7 mouse cellular contexts compared by ENCODE assay signal in the genomic region with DNA sequence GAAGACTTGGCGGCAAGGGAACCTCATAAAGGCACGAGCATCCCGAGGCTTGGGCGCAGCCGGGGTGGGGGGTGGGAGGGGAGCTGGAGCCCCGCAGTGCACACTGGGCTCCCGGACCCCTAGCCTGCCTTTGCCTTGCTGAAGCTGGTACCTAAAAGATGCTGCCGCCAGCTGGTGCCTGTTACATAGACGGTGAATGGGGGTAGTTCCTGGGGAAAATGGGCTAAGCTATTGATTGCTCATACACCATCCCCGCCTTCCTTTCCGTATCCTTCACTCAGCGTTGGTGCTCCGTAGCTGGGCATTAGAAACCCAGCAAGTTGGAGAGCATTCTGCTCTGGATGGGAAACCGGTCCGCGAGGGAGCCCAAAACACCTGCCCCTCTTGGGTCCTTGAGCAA. TPM values are rescaled to one million over a fixed set of nuclear protein-coding genes. Genes with fewer than 3 reads are reported as not detected.
A peak's percentile ranks its signal among the peaks of the same experiment; 100 is the strongest.
DNase-seq lines count a peak whose midpoint lies in the region; ATAC-seq and TF ChIP-seq lines count a peak whose summit lies in the region.

No protein-coding gene starts in this region.

- H3K27ac ChIP-seq in ES-E14 (ENCODE audit: insufficient read depth, low read depth, low read length, poor library complexity, severe bottlenecking) = no peak overlapping the region
- H3K27ac ChIP-seq in hindbrain, embryonic 10.5 days = peak overlapping the region; percentile 18; the same call in 1 of the 2 replicates

- peak; percentile 2; the same call in 1 of the 2 replicates for ATAC-seq in megakaryocyte, adult 5-6 weeks (ENCODE audit: poor library complexity, severe bottlenecking)
- ATAC-seq in erythroblast, adult 5-6 weeks (replicated peaks; ENCODE audit: low FRiP score, poor library complexity, severe bottlenecking) = no peak
- ATAC-seq in frontal cortex, adult (ENCODE audit: low TSS enrichment) = no peak

- H3K4me3 ChIP-seq in E14TG2a.4 (replicated peaks; ENCODE audit: low read length) = peak overlapping the region; percentile 74
- peak overlapping the region; percentile 31 to 59; a peak in 3 of 4 replicates for H3K4me3 ChIP-seq in ES-E14 (ENCODE audit: insufficient read depth in 1 of 2, low read depth in 1 of 2, low read length in 2 of 2, poor library complexity in 1 of 2, severe bottlenecking in 1 of 2)
- peak overlapping the region; percentile 49 for H3K4me3 ChIP-seq in hindbrain, embryonic 10.5 days

- H3K9me3 ChIP-seq in E14TG2a.4 (ENCODE audit: low read length) (no peaks in the 10 kb centered on the region), ES-E14 (ENCODE audit: control insufficient read depth, insufficient read depth, low read depth, low read length) (no peaks in the 10 kb centered on the region)
- no peaks in the 10 kb centered on the region for H3K9me3 ChIP-seq in hindbrain, embryonic 10.5 days

- H3K27me3 ChIP-seq in E14TG2a.4 (ENCODE audit: insufficient read depth, low read length) = peaks cover 91% of the 10 kb centered on the region
- peaks cover 99% of the 10 kb centered on the region for H3K27me3 ChIP-seq in hindbrain, embryonic 10.5 days (ENCODE audit: insufficient read depth, poor library complexity, severe bottlenecking)

- no peak for TF ChIP-seq CTCF in E14TG2a.4 (conservative IDR thresholded peaks at IDR 0.05; ENCODE audit: low read length)

- H3K9ac ChIP-seq in ES-E14 (ENCODE audit: insufficient read depth, low read depth, low read length, poor library complexity, severe bottlenecking) = no peak overlapping the region

- H3K4me1 ChIP-seq in E14TG2a.4 (replicated peaks; ENCODE audit: low read depth, low read length) (peaks cover 51% of the 10 kb centered on the region), ES-E14 (ENCODE audit: control insufficient read depth in 2 of 2, insufficient read depth in 2 of 2, low read length in 2 of 2, poor library complexity in 1 of 2) (peaks cover 0 to 3% of the 10 kb centered on the region in 2 experiments; a peak in 1 of 4 replicates)
- H3K4me1 ChIP-seq in hindbrain, embryonic 10.5 days (replicated peaks) = peaks cover 48% of the 10 kb centered on the region

- WGBS in hindbrain, embryonic 10.5 days = 1% methylated on average over 16 of the region's 16 CpGs

- no peak for DNase-seq in ES-E14 (ENCODE audit: low read depth, low spot score)
- no peak for DNase-seq in hindbrain, embryonic 10.5 days (ENCODE audit: low spot score)
- DNase-seq in layer of hippocampus, postnatal 14 days (ENCODE audit: low spot score in 2 of 2) = no peak

- H3K36me3 ChIP-seq in E14TG2a.4 (ENCODE audit: insufficient read depth, low read length) (no peaks in the 10 kb centered on the region), ES-E14 (ENCODE audit: control insufficient read depth, insufficient read depth, low read length, poor library complexity, severe bottlenecking) (no peaks in the 10 kb centered on the region; the same call in 1 of the 2 replicates)
- H3K36me3 ChIP-seq in hindbrain, embryonic 10.5 days = peaks cover 14% of the 10 kb centered on the region; the same call in 1 of the 2 replicates

- in situ Hi-C loops in ES-E14 (cut with MboI; ENCODE audit: low sequenced_read_pairs in 2 of 2, unreplicated experiment in 2 of 2) = loop anchor here in 1 of 2 experiments (25.0 kb wide), 1 partner anchor 314 kb away; no protein-coding TSS in a partner anchor

TF ChIP-seq in ES-E14, 5 proteins besides CTCF, POLR2A, EP300 and RAD21:
- no peak for TF ChIP-seq MAFK (IDR thresholded peaks at IDR 0.05; ENCODE audit: insufficient read depth, low read depth, low read length)
- no peak for TF ChIP-seq HCFC1 (IDR thresholded peaks at IDR 0.05; ENCODE audit: borderline replicate concordance, insufficient read depth, low read length)
- TF ChIP-seq ZC3H11A (IDR thresholded peaks at IDR 0.05; ENCODE audit: borderline replicate concordance, low read depth, low read length) = no peak
- TF ChIP-seq ZNF384 (IDR thresholded peaks at IDR 0.05; ENCODE audit: low read depth, low read length) = no peak
- no peak for TF ChIP-seq CHD2 (IDR thresholded peaks at IDR 0.05; ENCODE audit: low read depth, low read length)

RNA-seq across cellular contexts. Expression of a gene that starts 0.4 kb away (rescaled TPM):
- total RNA-seq in ES-E14 (2012; rRNA removed) = 0.40 TPM in 1 of 2 replicates, not detected in the other
- polyA plus RNA-seq in hindbrain, embryonic 10.5 days (2016; fragmentation: Nextera tagmentation; extraction: Ambion mirVana) = 11.0 and 18.1 TPM in 2 replicates
- not detected in 2 replicates for total RNA-seq in megakaryocyte, adult 5-6 weeks (2015)
- total RNA-seq in megakaryocyte, adult 5-6 weeks (2017) = not detected in 2 replicates
- total RNA-seq in erythroblast, adult 5-6 weeks (2015; ENCODE audit: low replicate concordance) = not detected in 2 replicates
- total RNA-seq in erythroblast, adult 5-6 weeks (2017; ENCODE audit: low replicate concordance) = not detected in 2 replicates
- total RNA-seq in layer of hippocampus, postnatal 14 days (2021) = 10 to 100 TPM; 13.5 to 15.1 TPM

RNA-seq across cellular contexts. Expression of a gene that starts 8.6 kb away (rescaled TPM):
- 19.9 and 20.0 TPM in 2 replicates for total RNA-seq in ES-E14 (2012; rRNA removed)
- polyA plus RNA-seq in hindbrain, embryonic 10.5 days (2016; fragmentation: Nextera tagmentation; extraction: Ambion mirVana) = 43.2 and 45.0 TPM in 2 replicates
- 18.4 and 20.6 TPM in 2 replicates for total RNA-seq in megakaryocyte, adult 5-6 weeks (2015)
- 11.7 and 29.1 TPM in 2 replicates for total RNA-seq in megakaryocyte, adult 5-6 weeks (2017)
- 2.1 TPM in 1 of 2 replicates, not detected in the other for total RNA-seq in erythroblast, adult 5-6 weeks (2015; ENCODE audit: low replicate concordance)
- 6.4 and 8.5 TPM in 2 replicates for total RNA-seq in erythroblast, adult 5-6 weeks (2017; ENCODE audit: low replicate concordance)
- total RNA-seq in layer of hippocampus, postnatal 14 days (2021) = 10 to 100 TPM; 19.9 to 24.3 TPM

Comparison
In these comparisons a context has a peak if more than half of its experiments do, and no peak if none do; other contexts are left out.
1. RNA of a gene that starts 0.4 kb away (total RNA-seq): 13.5 to 15.1 TPM in layer of hippocampus, postnatal 14 days; 0.40 TPM in ES-E14, not detected in megakaryocyte, adult 5-6 weeks and not detected in erythroblast, adult 5-6 weeks; every median in the first group is over 10 times any median in the second.
2. Peak in every context shown above with its lines, with median percentiles within 50 percentile points of each other: H3K4me3 ChIP-seq.